24 mouse cellular contexts compared by ENCODE assay signal in the genomic region with DNA sequence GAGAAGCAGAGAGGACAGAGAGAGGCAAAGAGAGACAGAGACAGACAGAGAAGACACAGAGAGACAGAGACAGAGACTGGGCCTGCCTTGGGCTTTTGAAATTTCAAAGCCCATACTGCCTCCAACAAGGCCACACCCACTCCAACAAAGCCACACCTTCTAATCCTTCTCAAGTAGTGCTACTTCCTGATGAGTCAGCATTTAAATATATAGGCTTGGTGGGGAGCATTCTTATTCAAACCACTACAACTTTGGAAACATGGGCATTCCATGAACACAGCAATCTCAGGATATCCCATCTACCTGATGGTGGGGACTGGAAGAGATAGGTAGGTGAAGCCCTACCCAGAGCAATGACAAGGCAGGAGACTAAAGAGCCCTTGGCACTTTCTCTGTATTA.
"Had no signal": no experiment of that assay in that cellular context is flagged by ENCODE, and none has a peak within 500 bp of the region (broad histone marks: within the 10 kb centered on the region; RNA-seq: fewer than 3 reads in every experiment).

No protein-coding gene starts in this region.

- H3K27ac ChIP-seq: embryonic facial prominence, embryonic 10.5 days; embryonic facial prominence, embryonic 12.5 days; embryonic facial prominence, embryonic 13.5 days; embryonic facial prominence, embryonic 15.5 days; forebrain, embryonic 10.5 days; forebrain, embryonic 12.5 days; forebrain, embryonic 13.5 days; forebrain, embryonic 15.5 days; gastrocnemius, adult 2 months; heart, adult 2 months; heart, embryonic 10.5 days had no signal

- DNase-seq: cerebellum, postnatal 10 days; cerebellum, postnatal 14 days; cerebellum, postnatal 25 days; cerebellum, postnatal 36 days; embryo, embryonic 11 days; gastrocnemius, adult 2 months; gastrocnemius, postnatal 10 days; gastrocnemius, postnatal 14 days; gastrocnemius, postnatal 25 days; gastrocnemius, postnatal 36 days; heart, adult 11 months; heart, adult 18-20 months; heart, adult 2 months had no signal

- H3K9ac ChIP-seq: embryonic facial prominence, embryonic 12.5 days; embryonic facial prominence, embryonic 13.5 days; embryonic facial prominence, embryonic 15.5 days; forebrain, embryonic 12.5 days; forebrain, embryonic 13.5 days; forebrain, embryonic 15.5 days; forebrain, postnatal 0 days had no signal

- H3K4me1 ChIP-seq: embryonic facial prominence, embryonic 12.5 days; embryonic facial prominence, embryonic 15.5 days; heart, embryonic 10.5 days had no signal

- H3K27me3 ChIP-seq: embryonic facial prominence, embryonic 12.5 days; embryonic facial prominence, embryonic 13.5 days; embryonic facial prominence, embryonic 15.5 days; forebrain, embryonic 15.5 days had no signal

- H3K4me2 ChIP-seq: embryonic facial prominence, embryonic 12.5 days; embryonic facial prominence, embryonic 13.5 days; embryonic facial prominence, embryonic 15.5 days; forebrain, embryonic 12.5 days; forebrain, embryonic 13.5 days; forebrain, embryonic 15.5 days had no signal

- H3K36me3 ChIP-seq: embryonic facial prominence, embryonic 10.5 days; embryonic facial prominence, embryonic 12.5 days; embryonic facial prominence, embryonic 13.5 days; embryonic facial prominence, embryonic 15.5 days; forebrain, embryonic 10.5 days; forebrain, embryonic 12.5 days; forebrain, embryonic 15.5 days; heart, embryonic 10.5 days had no signal

- H3K9me3 ChIP-seq: embryonic facial prominence, embryonic 13.5 days; forebrain, embryonic 12.5 days; forebrain, embryonic 13.5 days; forebrain, embryonic 15.5 days; heart, embryonic 10.5 days had no signal

- H3K4me3 ChIP-seq: embryonic facial prominence, embryonic 10.5 days; embryonic facial prominence, embryonic 12.5 days; embryonic facial prominence, embryonic 13.5 days; embryonic facial prominence, embryonic 15.5 days; erythroblast, embryonic 14.5 days; forebrain, embryonic 10.5 days; forebrain, embryonic 12.5 days; forebrain, embryonic 13.5 days; forebrain, embryonic 15.5 days; gastrocnemius, adult 2 months; heart, adult 2 months; heart, embryonic 10.5 days had no signal
